ENCODE assay signal across 8 mouse cellular contexts in genomic region chr8:61479506-61480214, GRCm38 (mm10). TPM values are rescaled to one million over a fixed set of nuclear protein-coding genes. Genes with fewer than 3 reads are reported as not detected.
DNase-seq lines count a peak whose midpoint lies in the region; ATAC-seq lines count a peak whose summit lies in the region.

No protein-coding gene starts in this region.

- peak; percentile 30 for DNase-seq in MEL-GATA-1-ER (ENCODE audit: extremely low read depth, low read depth)
- peak; percentile 67 for DNase-seq in brain, adult 2 months (ENCODE audit: low read depth, low spot score)
- peak; percentile 42 to 62 for DNase-seq in frontal cortex, postnatal 36 days (ENCODE audit: low spot score in 2 of 2)
- peak; percentile 57 to 62 for DNase-seq in left cerebral cortex, adult 18-20 months (ENCODE audit: low spot score in 2 of 2)
- peak; percentile 72 to 74 for DNase-seq in lung, postnatal 4 days
- DNase-seq in right cerebral cortex, postnatal 36 days (ENCODE audit: low spot score in 2 of 2), result peak; percentile 35 to 42

- ATAC-seq in inflammation-experienced regulatory T-cells, adult 6 months, result peak; percentile 85
- ATAC-seq in erythroblast, adult 5-6 weeks (replicated peaks; ENCODE audit: low FRiP score, poor library complexity, severe bottlenecking), result no peak

RNA-seq across cellular contexts. Expression of gene Cbr4, which starts 7.9 kb away (rescaled TPM):
- polyA plus RNA-seq in inflammation-experienced regulatory T-cells, adult 6 months (2017; shearing (Covaris generic)), result 10 to 100 TPM; 19.9 to 25.3 (median 23.4) TPM
- total RNA-seq in left cerebral cortex, adult 18-20 months (2021), result 10 to 100 TPM; 18.9 to 19.0 TPM
- total RNA-seq in erythroblast, adult 5-6 weeks (2015; ENCODE audit: low replicate concordance), result 4.8 and 9.0 TPM in 2 replicates
- 5.3 and 12.3 TPM in 2 replicates for total RNA-seq in erythroblast, adult 5-6 weeks (2017; ENCODE audit: low replicate concordance)
